Mouse (Mus musculus) brown adipose tissue, adult 24 weeks (tissue): Measurements from ENCODE around the gene Olfr1357. TPM values are rescaled to one million over a fixed set of nuclear protein-coding genes. Genes with fewer than 3 reads are reported as not detected.
"Not testable (repeated sequence)": the region's sequence is repeated elsewhere in the genome, so short reads cannot be mapped to it uniquely, and the experiment has no call there.

Experiments
- H3K27ac ChIP-seq: fragments of 200-500 bp; replicated peaks from 2 replicates; pipeline ENCODE4 v1.5.1; 2012; ENCODE audit warnings: low read depth, mild to moderate bottlenecking, low read length
- H3K4me1 ChIP-seq: fragments of 200-500 bp; 2 replicates; pipeline ENCODE4 v1.6.1; 2012; ENCODE audit warnings: low read length, mixed read lengths; ENCODE audit not compliant: control insufficient read depth, insufficient read depth, insufficient read length
- H3K4me3 ChIP-seq: fragments of 200-500 bp; 2 replicates; pipeline ENCODE4 v1.5.1; 2012; ENCODE audit warnings: low read depth, mild to moderate bottlenecking, low read length, moderate library complexity; ENCODE audit not compliant: insufficient read depth
- polyA plus RNA-seq: library from polyadenylated mRNA; stranded (reverse); fragments of >200 nt; gene quantifications from 2 replicates; pipeline ENCODE4 v1.2.4, GENCODE M21; 2012; ENCODE audit not compliant: missing spikeins, insufficient read depth, insufficient read length

Gene Olfr1357
- not detected in 2 replicates for polyA plus RNA-seq

- no peak within 1 kb of the TSS for H3K27ac ChIP-seq
- no peaks in the 10 kb centered on the region for H3K4me1 ChIP-seq
- no peak within 1 kb of the TSS for H3K4me3 ChIP-seq
Measured at GRCm38 (mm10) chr10:78617974-78618373, at the start of gene Olfr1357. TSS of gene Olfr1357 (minus strand) at chr10:78618074.

DNA sequence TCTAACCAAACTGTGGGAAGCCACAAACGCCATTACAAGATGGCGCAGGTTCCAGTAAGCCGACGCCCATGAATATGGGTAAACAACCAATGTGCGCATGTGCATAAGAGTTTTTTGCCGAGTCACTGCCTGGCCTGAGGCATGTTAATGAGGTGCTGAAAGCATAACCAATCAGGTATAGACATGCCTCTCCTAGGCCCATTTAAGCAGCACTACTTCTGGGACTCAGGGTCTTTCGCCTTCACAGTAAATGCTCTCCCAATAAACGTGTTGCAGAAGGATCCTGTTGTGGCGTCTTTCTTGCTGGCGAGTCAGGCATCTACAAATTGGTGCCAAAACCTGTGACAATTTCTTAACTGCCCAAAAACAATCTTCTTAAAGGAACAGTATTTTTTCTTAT, 48.8 kb upstream of the Olfr1357 start:
- not testable (repeated sequence) for H3K4me1 ChIP-seq, H3K27ac ChIP-seq, H3K4me3 ChIP-seq

DNA sequence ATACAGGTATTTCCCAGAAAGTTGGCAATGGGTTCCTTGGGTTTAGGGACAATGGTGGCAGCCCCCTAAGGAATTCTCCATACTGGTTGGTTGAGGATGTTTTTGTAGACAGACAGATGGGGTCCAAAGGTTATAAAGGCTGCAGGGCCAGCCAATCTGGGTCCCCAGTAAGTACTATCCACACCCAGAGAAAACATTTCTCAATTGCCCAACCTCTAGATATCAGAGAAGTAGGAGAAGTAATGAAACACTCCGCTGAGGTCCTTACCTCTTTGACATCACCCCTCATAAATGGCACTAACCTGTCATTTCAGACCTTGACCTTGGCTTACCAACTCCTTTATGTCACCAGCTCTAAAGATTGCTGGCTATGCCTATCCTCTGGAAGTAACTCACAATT, 46.7 kb upstream of the Olfr1357 start:
- H3K27ac ChIP-seq = no peak overlapping the region
- no peaks in the 10 kb centered on the region for H3K4me1 ChIP-seq
- no peak overlapping the region for H3K4me3 ChIP-seq

GRCm38 (mm10) chr10:78661198-78661597, 43.3 kb upstream of the Olfr1357 start:
- H3K27ac ChIP-seq = no peak overlapping the region
- no peaks in the 10 kb centered on the region for H3K4me1 ChIP-seq
- no peak overlapping the region for H3K4me3 ChIP-seq

GRCm38 (mm10) chr10:78632311-78632710, 14.4 kb upstream of the Olfr1357 start:
- Histone ChIP-seq H3K27ac (no peak overlapping the region), H3K4me3 (no peak overlapping the region), H3K4me1 (no peaks in the 10 kb centered on the region)

- H3K4me1 ChIP-seq = no peaks in the 10 kb centered on the region
Measured at GRCm38 (mm10) chr10:78630194-78630593, 12.3 kb upstream of the Olfr1357 start.

DNA sequence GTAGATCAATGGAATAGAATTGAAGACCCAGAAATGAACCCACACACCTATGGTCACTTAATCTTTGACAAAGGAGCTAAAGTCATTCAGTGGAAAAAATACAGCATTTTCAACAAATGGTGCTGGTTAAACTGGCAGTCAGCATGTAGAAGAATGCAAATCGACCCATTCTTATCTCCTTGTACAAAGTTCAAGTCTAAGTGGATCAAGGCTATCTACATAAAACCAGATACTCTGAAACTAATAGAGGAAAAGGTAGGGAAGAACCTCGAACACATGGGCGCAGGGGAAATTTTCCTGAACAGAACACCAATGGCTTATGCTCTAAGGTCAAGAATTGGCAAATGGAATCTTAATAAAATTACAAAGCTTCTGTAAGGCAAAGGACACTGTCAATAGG, 5.3 kb upstream of the Olfr1357 start:
- H3K27ac ChIP-seq, H3K4me1 ChIP-seq, H3K4me3 ChIP-seq: not testable (repeated sequence)

More at GRCm38 (mm10) chr10:78630194-78630593, 12.3 kb upstream of the Olfr1357 start:
- no peak overlapping the region for H3K27ac ChIP-seq
- H3K4me3 ChIP-seq = no peak overlapping the region

DNA sequence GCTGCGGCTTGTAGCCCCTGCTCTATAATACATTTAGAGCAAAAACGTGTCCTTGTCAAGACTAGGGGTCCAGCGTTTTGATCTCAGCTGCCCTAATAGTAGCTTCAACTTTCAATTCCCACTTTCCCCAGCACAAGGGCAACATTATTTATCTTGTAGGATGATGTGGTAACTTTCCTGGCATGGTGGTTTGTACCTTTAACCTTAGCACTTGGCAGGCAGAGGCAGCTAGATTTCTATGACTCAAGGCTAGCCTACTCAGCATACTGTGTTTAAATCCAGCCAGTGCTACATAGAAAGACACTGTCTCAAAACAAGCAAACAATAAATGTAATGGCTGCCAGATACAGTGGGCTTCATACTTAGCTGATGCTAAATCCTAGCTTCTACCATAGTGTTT, 10.3 kb downstream of the Olfr1357 start:
- no peaks in the 10 kb centered on the region for H3K4me1 ChIP-seq
- H3K4me3 ChIP-seq = no peak overlapping the region
- no peak overlapping the region for H3K27ac ChIP-seq

DNA sequence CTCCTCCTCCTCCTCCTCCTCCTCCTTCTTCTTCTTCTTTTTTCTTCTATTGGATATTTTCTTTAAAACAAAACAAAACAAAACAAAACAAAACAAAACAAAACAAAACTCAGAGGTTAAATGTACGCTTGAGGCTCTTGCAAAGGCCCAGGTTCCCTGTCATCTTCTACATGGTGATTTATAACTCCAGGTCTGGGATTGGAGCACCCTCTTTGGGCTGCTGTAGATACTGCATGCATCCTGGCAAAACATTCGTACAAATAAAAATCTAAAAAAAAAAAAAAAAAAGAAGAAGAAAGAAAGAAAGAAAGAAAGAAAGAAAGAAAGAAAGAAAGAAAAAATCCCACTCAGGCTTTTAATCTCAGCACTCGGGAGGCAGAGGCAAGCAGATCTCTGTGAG, 12.8 kb downstream of the Olfr1357 start:
- Histone ChIP-seq H3K4me3 (no peak overlapping the region), H3K4me1 (no peaks in the 10 kb centered on the region), H3K27ac (no peak overlapping the region)

DNA sequence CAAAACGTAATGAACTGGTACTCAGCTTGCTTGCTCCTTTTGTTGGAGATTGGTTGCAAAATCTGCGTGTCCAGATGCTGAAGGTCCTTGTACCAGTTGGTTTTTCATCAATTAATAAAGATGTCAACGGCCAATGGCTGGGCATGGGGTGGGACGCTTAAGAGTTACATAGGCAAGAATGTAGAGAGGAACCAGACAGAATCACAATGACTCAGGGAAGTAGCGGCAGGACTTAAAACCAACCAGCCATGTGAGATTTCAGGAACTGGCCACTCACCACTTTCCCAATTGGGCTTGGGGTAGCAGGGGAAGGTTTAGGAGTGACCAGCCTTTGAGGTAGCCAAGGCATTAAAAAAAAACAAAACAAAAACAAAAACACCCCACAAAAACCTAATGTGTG, 18.0 kb downstream of the Olfr1357 start:
- Histone ChIP-seq H3K4me3 (no peak overlapping the region), H3K27ac (no peak overlapping the region), H3K4me1 (no peaks in the 10 kb centered on the region)

GRCm38 (mm10) chr10:78594566-78594965, 23.3 kb downstream of the Olfr1357 start:
- Histone ChIP-seq H3K27ac (no peak overlapping the region), H3K4me3 (no peak overlapping the region), H3K4me1 (peaks cover 7% of the 10 kb centered on the region; the same call in 1 of the 2 replicates)

GRCm38 (mm10) chr10:78594157-78594556, 23.7 kb downstream of the Olfr1357 start:
- no peak overlapping the region for H3K4me3 ChIP-seq
- no peak overlapping the region for H3K27ac ChIP-seq

DNA sequence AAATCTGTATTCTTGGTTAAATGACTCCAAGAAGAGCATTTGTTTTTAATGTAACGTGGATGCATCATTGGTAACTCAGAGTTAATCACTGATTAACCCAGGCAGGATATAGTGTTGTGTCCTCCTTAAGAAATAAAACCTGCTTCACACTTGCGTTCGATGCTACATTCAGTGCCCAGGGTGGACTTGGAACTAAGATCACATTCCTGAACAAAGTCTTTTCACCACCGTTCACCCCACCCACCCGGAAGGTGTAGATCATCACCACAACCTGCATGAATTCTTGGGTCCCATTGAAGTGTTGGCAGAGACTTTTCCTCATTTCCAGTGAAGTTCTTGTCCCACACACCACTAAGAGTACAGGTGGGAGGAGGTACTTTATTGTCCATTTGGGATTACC, 24.1 kb downstream of the Olfr1357 start:
- no peak overlapping the region for H3K27ac ChIP-seq
- H3K4me1 ChIP-seq = peaks cover 7% of the 10 kb centered on the region; the same call in 1 of the 2 replicates
- no peak overlapping the region for H3K4me3 ChIP-seq

More at GRCm38 (mm10) chr10:78594157-78594556, 23.7 kb downstream of the Olfr1357 start:
- peaks cover 7% of the 10 kb centered on the region; the same call in 1 of the 2 replicates for H3K4me1 ChIP-seq

- peaks cover 7% of the 10 kb centered on the region; the same call in 1 of the 2 replicates for H3K4me1 ChIP-seq
- no peak overlapping the region for H3K27ac ChIP-seq
- H3K4me3 ChIP-seq = no peak overlapping the region
Measured at GRCm38 (mm10) chr10:78592856-78593379, 25.0 kb downstream of the Olfr1357 start.

- Histone ChIP-seq H3K4me1 (peaks cover 7% of the 10 kb centered on the region; the same call in 1 of the 2 replicates), H3K27ac (peak within 1 kb of the TSS; percentile 91), H3K4me3 (peak within 1 kb of the TSS; percentile 99)
Measured at GRCm38 (mm10) chr10:78591406-78592328, 26.2 kb downstream of the Olfr1357 start, which contains the start of gene Syde1. TSS of gene Syde1 (minus strand) at chr10:78591964.
